Mouse (Mus musculus): ENCODE measurements around the gene Rreb1.
"Not testable (repeated sequence)": the region's sequence is repeated elsewhere in the genome, so short reads cannot be mapped to it uniquely, and the experiment has no call there.

Rreb1 gene

DNA sequence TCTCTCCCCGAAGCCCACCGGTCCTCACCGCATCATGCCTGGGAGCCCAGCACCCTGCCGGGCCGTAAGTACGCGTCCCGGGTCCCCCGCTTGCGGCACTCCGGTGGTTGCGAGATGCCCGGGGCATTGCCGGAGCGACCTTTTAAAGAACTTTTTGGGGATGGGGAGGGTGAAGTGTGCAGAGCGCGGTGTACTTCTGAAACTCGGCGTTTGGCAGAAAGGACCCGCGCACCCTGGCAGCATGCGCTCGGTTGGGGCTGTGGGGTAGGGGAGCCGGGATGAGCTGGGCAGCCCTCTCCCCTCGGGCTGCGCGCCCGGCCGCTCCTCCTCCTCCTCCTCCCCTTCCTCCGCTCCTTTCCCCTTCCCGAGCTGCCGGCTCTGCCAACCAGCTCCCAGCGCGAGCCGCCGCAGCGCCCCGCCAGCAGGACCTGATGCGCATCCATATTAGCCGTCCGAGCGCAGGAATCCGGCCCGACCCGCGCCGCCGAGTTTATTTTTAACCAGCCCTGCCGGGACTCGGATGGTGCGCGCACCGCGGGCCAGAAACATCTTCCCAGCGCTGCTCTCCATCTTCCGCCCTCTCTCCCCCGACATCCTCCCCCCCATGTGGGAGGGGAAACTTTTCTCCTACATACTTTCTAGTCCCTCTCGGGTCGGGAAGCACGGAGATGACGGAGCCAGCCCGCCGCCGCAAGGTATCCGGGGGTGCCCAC lies 48.2 kb downstream of the Rreb1 start:
- no peak for DNase-seq (ENCODE audit: extremely low spot score, low read depth, low spot score)

DNA sequence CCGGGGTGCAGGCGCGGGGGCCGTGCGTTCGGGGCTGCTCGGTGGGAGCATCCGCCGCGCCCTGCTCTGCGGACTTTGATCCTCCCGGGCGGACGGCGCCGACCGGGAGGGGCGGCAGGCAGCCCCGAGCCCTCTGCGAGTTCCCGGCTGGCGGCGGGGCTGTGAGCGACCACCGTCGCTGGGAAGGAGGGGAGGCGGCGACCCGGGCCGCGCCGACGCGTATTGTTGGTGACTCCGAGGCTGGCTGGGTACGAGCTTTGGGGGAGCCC lies 48.7 kb downstream of the Rreb1 start:
- no peak for DNase-seq (ENCODE audit: extremely low spot score, low read depth, low spot score)

DNA sequence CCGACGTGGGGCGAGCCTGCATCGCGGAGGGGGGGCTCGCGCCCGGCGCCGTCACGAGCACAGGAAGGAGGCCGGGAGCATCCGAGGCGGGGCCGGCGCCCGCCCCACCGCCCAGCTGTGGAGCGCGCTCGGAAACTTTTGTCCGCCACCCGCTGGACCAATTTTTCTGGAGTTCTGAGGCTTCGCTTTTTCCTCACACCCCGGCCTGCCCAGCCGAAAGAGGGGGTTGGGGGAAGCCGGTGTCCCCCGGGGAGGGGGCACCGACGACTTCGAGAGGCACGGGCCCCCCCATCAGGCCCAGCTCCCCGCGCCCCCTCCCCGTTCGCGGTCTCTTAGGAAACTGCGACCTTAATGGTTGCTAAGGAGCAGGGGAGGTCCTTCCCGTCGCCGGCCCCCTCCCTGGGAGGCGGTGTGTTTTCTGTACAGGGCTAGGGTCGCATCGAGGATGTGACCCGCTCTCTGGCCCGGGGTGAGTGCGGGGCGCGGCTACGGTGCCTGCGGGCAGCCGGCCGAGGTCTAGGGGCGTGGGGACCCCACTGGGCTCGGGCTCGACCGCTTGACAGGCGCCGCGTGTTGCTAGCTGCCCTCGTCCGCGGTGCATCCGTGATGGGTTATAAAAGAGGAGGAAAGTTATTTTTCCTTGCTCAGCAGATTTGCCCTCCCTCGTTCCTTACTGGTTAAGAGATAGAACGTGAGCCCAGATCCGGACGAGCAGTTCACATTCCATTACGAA lies 49.2 kb downstream of the Rreb1 start:
- DNase-seq (ENCODE audit: extremely low spot score, low read depth, low spot score), result no peak

DNA sequence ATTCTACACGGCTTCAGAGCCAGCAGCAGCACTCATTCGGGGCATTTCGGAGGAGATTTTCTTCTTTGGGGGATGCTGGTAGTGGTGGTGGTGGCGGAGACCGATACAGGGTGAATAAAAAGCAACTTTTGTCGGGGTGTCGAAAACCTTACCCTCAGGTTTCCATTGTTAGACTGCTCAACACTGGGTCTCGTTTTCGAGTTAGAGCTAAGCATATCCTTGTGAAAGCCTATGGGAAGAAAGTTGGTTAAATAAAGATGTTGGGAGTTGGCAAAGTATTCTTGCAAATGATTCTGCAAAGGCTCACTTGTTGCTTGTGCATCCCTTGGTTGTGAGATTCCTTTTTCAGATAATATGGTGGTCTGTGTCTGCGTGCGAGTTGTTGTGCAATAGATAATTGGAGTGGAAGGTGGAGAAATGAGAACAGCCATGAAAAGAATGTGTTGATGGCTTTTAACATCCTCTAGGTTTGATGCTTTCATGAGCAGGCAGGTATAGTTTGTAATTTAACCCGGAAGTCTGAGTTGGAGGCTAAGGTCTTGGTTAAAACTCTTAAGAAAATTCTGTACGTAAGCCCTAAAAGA lies 49.9 kb downstream of the Rreb1 start:
- DNase-seq (ENCODE audit: extremely low spot score, low read depth, low spot score), result no peak

DNA sequence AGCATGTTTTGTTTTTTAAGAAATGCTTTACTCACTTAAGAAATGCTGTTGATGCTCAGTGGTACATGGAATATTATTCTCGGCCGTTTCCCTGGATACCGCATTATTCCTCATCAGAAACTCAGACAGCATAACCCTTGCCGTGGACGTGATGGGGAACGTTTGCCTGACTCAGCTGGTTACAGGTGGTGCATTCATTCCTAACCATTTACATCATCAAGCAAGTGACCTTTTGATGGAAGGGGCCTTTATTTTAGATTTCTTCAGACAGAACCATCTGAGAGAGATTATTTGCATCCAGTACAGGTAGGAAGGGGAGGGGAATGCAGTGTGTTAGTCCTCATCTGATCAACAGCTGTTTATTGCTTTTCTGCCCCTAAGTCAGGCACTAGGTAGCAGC lies 50.7 kb downstream of the Rreb1 start:
- no peak for DNase-seq (ENCODE audit: extremely low spot score, low read depth, low spot score)

DNA sequence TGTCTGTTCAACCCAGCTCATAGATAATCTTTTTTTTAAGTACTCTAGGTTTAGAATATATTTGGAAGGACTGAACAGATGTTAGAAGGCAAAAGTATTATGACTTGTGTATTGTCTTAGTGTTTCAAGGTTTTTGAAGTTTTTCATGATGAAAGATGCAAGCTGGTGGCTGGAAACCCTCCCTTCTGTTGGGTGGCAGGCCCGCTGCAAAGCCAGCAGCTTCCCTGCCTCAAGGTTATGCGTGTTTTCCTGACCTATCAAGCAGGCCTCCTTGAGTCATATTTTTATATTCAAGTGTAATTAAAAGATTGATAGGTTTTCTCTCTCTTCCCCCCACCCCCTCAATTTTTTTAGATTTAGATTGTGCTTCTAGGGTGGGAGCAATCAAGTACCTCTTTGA lies 52.1 kb downstream of the Rreb1 start:
- no peak for DNase-seq (ENCODE audit: extremely low spot score, low read depth, low spot score)

DNA sequence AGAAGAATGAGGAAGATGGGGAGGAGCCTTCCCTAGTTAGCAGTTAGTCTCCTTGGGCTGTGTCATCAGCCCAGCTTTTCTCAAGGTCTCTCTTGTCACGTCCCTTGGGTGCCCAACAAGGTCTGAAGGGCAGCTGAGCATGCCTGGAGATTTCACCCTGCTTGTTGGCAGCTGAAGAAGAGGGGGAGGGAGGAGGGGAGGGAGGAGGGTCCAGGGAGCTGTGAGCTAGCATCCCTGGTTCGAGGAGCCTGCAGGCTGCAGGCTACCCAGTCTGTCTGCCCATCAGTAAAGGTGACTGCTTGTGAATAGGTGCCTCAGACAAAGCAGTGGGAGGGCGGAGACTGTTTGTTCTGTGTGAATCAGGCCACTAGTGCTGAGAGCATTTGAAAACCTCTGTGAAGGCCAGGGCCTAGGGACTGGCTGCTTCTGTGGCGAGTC lies 52.7 kb downstream of the Rreb1 start:
- DNase-seq (ENCODE audit: extremely low spot score, low read depth, low spot score), result no peak

DNA sequence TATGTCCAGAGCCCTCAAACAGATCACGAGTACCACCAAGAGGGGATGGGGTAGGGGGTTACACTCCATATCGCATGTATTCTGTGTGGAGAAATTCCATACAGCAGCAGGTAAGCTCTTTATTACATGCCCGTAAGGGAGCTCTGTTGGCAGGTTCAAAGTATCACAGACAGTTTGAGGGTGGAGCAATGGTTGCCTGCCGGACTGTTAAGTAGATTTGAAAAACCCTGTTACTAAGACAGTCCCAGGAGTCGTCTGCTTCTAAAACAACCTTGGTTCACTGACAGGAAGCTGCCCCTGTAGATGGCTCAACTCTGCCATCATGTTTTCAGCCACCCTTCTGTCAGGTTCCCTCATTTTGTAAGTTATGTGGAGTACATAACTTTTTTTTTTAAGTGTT lies 54.3 kb downstream of the Rreb1 start:
- DNase-seq (ENCODE audit: extremely low spot score, low read depth, low spot score), result no peak

DNA sequence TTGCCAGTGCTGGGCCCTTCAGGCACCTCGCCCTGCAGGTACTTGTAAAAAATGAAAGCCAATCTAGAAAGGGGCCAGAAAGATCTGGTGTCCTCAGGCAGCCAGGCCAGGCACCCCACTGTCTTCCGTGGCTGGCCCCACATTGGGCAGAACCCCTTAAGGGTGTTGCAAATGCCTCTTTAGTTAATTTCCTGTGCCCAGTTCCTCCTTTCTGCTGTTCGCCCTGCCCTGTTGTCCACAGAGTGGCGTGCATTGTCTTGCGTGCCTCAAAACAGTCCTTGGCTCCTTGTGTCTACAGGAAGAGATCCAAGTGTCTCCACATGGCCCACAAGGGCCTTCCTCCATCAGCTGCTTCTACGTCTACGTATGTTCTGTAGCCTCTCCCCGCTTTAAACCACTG lies 55.3 kb downstream of the Rreb1 start:
- no peak for DNase-seq (ENCODE audit: extremely low spot score, low read depth, low spot score)

DNA sequence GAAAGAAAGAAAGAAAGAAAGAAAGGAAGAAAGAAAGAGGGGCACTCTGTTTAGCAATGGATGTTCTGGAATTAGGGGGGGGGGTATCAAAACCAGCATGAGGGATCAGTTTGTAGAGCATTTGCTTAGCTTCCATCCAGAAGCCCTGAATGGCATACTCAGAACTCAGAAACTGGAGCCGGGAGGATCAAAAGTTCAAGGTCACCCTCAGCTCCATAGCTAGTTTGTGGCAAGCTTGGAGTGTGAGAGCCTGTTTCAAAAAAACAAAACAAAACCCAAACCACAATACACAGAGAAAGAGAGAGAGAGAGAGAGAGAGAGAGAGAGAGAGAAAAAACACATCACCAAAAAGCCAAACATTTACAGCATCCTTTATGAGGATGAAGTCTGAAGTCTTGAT lies 57.1 kb downstream of the Rreb1 start:
- DNase-seq (ENCODE audit: extremely low spot score, low read depth, low spot score), result no peak

DNA sequence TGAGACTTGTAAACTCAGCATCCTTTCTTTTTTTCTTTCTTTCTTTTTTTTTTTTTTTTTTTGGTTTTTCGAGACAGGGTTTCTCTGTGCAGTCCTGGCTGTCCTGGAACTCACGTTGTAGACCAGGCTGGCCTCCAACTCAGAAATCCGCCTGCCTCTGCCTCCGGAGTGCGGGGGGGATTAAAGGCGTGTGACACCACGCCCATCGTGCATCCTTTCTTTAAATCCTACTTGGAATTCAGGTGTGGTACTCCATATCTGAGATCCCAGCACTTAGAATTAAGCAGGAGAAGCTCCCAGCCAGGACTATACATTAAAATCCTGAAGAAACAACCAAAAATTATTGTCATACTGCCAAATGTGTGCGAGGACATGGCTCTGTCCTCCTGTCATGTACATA lies 57.6 kb downstream of the Rreb1 start:
- DNase-seq (ENCODE audit: extremely low spot score, low read depth, low spot score), result not testable (repeated sequence)

DNA sequence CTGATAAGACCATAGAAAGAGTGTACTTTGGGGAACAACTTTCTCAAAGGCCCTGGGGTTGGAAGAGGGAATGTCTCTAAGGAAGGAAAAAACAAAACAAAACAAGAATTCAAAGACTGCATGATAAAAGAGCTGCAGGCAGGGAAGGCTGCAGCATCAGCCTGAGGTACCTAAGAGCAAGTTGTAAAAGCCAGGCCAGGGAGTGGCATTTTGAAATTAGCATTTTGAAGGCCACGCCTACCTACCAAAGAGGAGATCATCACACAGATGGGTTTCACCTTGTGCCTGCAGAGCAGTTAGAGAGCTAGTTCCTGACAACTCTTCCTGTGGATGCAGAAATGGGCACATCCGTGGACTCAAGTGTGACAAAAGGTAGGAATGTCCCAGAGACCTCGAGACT lies 59.2 kb downstream of the Rreb1 start:
- no peak for DNase-seq (ENCODE audit: extremely low spot score, low read depth, low spot score)

DNA sequence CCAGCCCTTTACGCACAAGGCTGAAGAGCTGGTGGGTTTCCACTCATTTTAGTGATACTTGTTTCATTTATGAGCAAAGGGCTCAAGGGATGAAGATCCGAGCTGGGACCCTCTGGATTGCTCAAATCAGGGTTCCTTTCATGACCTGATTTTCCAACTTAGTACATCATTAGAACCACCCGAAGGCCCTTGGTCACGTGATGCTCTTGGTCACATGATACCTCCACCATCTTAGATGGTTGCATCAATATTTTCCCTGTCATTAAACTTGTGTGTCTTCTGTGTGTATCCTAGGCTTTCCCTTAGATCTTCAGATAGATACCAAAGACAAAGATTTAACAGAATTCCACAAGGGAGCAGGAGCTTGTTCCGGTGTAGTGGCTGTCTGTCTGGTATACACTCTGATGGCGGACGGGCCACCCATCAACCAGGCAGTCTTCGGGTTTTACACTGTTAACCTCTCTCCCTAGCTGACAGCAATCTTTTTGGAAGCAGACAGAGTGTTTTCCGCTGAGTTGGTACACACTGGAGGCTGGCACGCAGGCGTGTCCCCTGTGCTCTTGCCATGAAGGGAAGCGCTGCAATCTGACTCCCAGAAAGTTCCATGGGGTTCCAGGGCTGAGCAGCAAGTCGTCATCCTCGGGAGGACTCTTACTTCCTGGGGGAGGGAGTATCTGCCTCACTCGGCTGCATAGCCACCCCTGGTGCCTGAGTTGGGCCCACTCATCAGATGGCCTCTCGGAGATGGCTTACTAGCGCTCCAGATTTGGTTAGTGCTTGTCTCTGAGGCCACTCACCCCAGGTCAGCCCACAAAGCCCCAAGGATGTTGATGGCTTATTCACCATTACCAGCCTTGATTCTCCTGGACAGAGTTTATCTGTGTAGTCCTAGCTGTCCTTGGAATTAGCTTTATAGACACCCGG lies 60.3 kb downstream of the Rreb1 start:
- DNase-seq (ENCODE audit: extremely low spot score, low read depth, low spot score), result no peak

DNA sequence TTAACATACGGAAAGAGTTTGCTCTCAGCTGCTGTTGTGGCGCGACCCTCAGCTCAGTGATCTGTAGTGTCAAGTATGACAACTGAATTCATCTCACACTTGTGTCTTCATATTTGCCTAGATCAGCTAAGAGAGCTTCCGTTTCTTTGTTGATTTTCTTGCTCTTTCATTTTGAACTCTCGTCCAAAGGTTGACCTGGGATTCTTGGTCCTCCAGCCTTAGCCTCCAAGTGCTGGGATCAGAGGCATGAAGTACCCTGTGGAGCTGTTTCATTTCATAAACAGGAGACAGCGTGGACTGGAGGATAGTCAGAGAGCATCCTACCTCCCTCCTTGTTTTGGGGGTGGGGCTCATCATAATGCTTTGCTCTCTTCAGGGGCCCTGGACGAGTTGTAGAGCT lies 65.0 kb downstream of the Rreb1 start:
- DNase-seq (ENCODE audit: extremely low spot score, low read depth, low spot score), result no peak

DNA sequence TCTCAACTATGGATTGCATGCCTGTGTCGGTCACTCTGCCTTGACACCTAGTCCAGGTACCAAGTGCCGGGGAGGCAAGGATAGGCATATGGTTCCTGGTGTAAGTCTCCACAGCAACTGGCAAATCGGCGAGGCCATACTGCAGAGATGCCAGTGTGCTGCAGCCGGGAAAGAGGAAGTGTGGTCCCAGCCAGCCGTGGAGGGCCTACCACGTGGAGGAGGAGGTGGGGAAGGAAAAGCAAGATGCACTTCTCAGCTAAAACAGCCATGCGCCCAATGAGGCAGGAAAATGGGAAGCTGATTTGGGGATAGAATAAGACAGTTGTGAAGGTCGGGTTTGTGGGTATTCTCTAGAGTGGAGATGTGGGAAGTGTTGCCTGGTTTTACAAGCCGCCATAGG lies 65.6 kb downstream of the Rreb1 start:
- DNase-seq (ENCODE audit: extremely low spot score, low read depth, low spot score), result no peak

DNA sequence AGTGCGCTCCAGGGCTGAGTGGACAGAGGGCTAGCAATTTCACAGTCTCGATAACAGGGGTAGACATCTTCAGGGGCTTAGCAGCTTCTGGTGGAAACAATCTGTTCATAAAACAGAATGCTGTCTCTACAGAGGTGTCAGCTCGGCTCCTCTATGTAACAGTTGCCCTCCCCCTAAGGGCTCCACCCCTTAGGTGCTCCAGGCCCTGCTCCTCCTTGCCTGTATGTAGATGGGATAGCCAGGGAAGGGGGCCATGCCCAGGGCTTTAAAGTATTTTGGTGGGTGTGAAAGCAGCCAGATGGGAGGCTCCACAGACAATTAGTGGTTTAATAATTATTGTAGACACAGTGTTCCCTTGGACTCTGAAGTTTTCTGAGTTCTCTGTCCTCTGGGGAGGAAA lies 67.0 kb downstream of the Rreb1 start:
- no peak for DNase-seq (ENCODE audit: extremely low spot score, low read depth, low spot score)

DNA sequence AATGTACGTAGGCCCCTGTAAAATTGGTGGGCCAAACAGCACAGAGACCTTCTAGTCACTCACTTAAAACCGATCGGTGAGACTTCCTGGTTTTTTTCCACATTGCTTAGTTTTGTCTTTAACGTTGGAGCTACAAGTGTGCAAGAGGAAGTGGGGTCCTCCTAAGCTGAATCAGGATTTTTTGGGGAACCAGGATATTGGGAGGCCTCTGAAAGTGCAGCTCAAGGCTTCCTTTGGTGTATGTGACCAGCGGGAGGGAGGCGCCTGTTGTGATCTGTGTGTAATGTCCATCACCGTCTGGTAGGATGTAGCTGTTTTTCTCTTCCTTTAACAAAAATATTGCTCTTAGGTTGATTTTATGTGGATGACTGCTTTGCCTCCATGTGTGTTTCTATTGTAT lies 67.4 kb downstream of the Rreb1 start:
- no peak for DNase-seq (ENCODE audit: extremely low spot score, low read depth, low spot score)

DNA sequence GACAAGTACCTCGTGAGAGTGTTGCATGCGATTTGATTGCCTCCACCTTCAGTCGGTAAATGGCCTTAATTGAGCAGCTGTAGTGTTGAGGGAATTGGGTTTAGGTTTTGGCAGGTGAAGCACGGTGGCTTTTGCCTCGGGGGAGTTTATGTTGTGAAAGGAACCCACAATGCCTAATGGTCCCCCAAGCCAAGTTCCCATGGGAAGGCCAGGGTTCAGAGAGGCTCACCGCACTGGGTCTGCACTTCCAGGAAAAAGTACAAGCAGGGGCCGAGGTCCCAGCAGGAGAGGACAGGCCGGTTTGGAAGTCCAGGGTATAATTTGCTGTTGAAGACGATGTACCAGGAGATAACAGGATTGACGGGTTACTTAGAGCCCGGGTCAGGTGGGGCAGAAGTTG lies 68.3 kb downstream of the Rreb1 start:
- DNase-seq (ENCODE audit: extremely low spot score, low read depth, low spot score), result no peak

DNA sequence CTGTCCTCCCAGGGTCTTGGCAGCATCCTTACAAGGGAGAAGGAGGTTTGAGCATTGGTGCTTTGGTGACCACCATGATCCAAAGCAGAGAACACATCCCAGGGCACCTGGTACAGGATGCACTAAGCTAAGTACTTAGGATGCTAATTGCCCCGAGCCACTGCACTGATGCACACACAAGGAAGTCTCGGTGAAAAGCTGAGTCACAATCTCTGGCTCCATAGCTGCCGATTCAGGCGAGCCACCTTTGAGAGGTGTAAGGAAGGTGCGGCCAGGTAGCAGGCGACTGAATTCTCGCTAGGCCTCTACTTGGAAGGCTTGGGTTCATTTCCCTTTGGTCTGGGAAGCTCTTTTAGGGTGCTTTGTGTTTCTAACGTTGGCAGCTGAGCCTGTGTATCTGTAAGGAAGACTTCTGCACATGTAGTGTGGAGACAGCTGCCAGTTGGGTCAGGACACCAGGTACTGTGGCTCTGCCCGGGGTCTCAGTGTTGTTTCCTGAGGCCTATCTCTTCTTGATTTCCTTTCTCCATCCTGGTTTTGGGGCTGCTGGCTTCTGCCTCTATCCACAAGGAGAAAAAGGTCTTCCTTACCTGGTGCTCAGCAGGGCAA lies 68.9 kb downstream of the Rreb1 start:
- no peak for DNase-seq (ENCODE audit: extremely low spot score, low read depth, low spot score)

DNA sequence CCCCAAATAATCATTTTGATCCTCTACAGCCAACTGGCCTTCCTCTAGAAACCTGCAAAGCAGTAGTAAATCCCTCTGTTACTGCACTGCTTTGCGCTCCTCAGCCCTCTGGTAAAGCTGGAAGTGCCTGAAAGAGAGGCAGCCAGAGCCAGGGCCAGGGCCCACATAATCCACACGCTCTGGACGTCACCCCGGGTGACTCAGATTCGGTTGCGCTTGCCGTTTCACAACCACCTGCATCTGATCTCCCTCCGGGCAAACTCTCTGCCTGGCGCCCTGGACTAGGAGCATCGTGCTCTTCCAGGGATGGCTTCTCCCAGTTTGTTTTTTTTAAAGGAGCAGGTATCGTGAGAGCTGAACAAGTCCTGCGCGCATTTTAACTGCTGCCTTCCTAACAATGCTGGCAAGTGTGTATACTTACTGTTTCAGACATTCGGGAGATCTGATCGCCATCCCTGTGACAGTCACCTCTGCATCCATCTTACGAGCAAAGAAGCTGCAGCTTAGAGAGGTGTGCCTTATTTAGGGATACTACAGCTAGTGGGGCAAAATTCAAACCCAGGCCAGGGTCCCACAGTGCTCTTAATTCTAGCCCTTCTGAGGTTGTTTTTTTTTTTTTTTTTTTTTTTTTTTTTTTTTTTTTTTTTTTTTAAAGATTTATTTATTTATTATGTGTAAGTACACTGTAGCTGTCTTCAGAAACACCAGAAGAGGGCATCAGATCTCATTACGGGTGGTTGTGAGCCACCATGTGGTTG lies 69.6 kb downstream of the Rreb1 start:
- DNase-seq (ENCODE audit: extremely low spot score, low read depth, low spot score), result no peak

Data from hindlimb bud, embryonic 11.5 days (tissue).